Mouse (Mus musculus) E14TG2a.4 (cell line): Measurements from ENCODE around the gene H2-M5.

Experiments
- CTCF ChIP-seq: conservative IDR thresholded peaks from 2 replicates; pipeline ENCODE4 v1.5.1; 2014; ENCODE audit warnings: low read length
- NANOG ChIP-seq: IDR thresholded peaks from 2 replicates; pipeline ENCODE4 v1.6.1; 2014; ENCODE audit warnings: borderline replicate concordance, low read length, mixed read lengths
- POU5F1 ChIP-seq: IDR thresholded peaks from 2 replicates; pipeline ENCODE4 v1.6.1; 2014; ENCODE audit warnings: low read length, borderline replicate concordance

GRCm38 (mm10) chr17:36948286-36948685, 41.1 kb downstream of the H2-M5 start:
- TF ChIP-seq CTCF = no peak
- no peak for TF ChIP-seq NANOG
- TF ChIP-seq POU5F1 = no peak
